Mouse (Mus musculus): ENCODE data around the gene Lrrc56.

DNA sequence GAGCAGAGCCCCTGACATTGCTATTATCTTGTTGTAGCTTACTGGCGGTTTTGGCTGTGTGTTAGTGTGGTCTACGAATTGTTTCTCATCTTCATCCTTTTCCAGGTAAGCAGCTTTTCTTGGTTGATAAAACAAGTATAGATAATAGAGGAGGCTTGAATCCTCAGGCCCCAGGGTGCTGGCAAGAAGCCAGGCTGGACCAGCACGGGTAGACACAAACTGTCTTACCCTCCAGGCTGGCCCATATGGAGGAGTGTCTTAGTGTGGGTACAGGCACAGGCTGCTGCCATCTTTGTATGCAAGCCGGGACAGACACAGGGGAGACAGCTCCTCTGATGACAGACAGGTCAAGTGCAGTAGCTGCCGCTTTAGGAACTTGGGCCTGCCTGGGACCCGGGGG lies 46.9 kb upstream of the Lrrc56 start:
- TF ChIP-seq POLR2A (IDR thresholded peaks at IDR 0.05; ENCODE audit: low read depth, low read length): no peak
- TF ChIP-seq CTCF (conservative IDR thresholded peaks at IDR 0.05 in 1 of 2, IDR thresholded peaks at IDR 0.05 in 1 of 2; ENCODE audit: low read depth in 2 of 2, low read length in 2 of 2): no peak
- no peak for TF ChIP-seq E2F4 (IDR thresholded peaks at IDR 0.05; ENCODE audit: insufficient replicate concordance, low read depth, low read length)
- no peak for TF ChIP-seq ELF1 (IDR thresholded peaks at IDR 0.05; ENCODE audit: low read depth, low read length)
- TF ChIP-seq RAD21 (IDR thresholded peaks at IDR 0.05; ENCODE audit: low read depth, low read length): no peak
- no peak for TF ChIP-seq KAT2A (IDR thresholded peaks at IDR 0.05; ENCODE audit: insufficient replicate concordance, low read length)

All from CH12.LX (cell line).